Mouse (Mus musculus): ENCODE data around the gene Csrp1. TPM values are rescaled to one million over a fixed set of nuclear protein-coding genes. Genes with fewer than 3 reads are reported as not detected.

Csrp1 gene
- polyA plus RNA-seq (2016; fragmentation: Nextera tagmentation; extraction: Ambion mirVana), result 51.0 and 56.2 TPM in 2 replicates

GRCm38 (mm10) chr1:135719983-135720382 lies at the start of gene Csrp1:
Gene Csrp1 (plus strand): TSS chr1:135720061.
- no peak for DNase-seq (ENCODE audit: low spot score)
- Histone ChIP-seq H3K27me3 (ENCODE audit: insufficient read depth, poor library complexity, severe bottlenecking) (peaks cover 4% of the 10 kb centered on the region; the same call in 1 of the 2 replicates), H3K4me1 (replicated peaks) (0 out of 2 replicates have a peak, but pooled peaks cover 6% of the 10 kb centered on the region), H3K27ac (peak within 1 kb of the TSS; percentile 29; the same call in 1 of the 2 replicates), H3K9me3 (no peaks in the 10 kb centered on the region), H3K36me3 (no peaks in the 10 kb centered on the region), H3K4me3 (no peak within 1 kb of the TSS)
- whole genome bisulfite sequencing, result 69% methylated on average over 6 of the region's 6 CpGs

GRCm38 (mm10) chr1:135670397-135671130 lies 49.3 kb upstream of the Csrp1 start:
- H3K36me3 ChIP-seq, result no peaks in the 10 kb centered on the region
- no peaks in the 10 kb centered on the region for H3K27me3 ChIP-seq (ENCODE audit: insufficient read depth, poor library complexity, severe bottlenecking)
- H3K27ac ChIP-seq, result peak overlapping the region; percentile 82
- peaks cover 57% of the 10 kb centered on the region for H3K4me1 ChIP-seq (replicated peaks)
- DNase-seq (ENCODE audit: low spot score), result peak; percentile 85
- no peak overlapping the region for H3K4me3 ChIP-seq
- no peaks in the 10 kb centered on the region for H3K9me3 ChIP-seq
- WGBS, result 10% methylated on average over 13 of the region's 13 CpGs

GRCm38 (mm10) chr1:135671406-135671805 lies 48.5 kb upstream of the Csrp1 start:
- no peaks in the 10 kb centered on the region for H3K27me3 ChIP-seq (ENCODE audit: insufficient read depth, poor library complexity, severe bottlenecking)
- peaks cover 63% of the 10 kb centered on the region for H3K4me1 ChIP-seq (replicated peaks)
- no peak overlapping the region for H3K27ac ChIP-seq
- no peaks in the 10 kb centered on the region for H3K36me3 ChIP-seq
- no peaks in the 10 kb centered on the region for H3K9me3 ChIP-seq
- no peak for DNase-seq (ENCODE audit: low spot score)
- H3K4me3 ChIP-seq, result no peak overlapping the region
- 17% methylated on average over 1 of the region's 1 CpGs for WGBS

- Histone ChIP-seq H3K27ac (no peak overlapping the region), H3K4me1 (replicated peaks) (peaks cover 66% of the 10 kb centered on the region), H3K27me3 (ENCODE audit: insufficient read depth, poor library complexity, severe bottlenecking) (no peaks in the 10 kb centered on the region), H3K4me3 (no peak overlapping the region), H3K36me3 (no peaks in the 10 kb centered on the region), H3K9me3 (no peaks in the 10 kb centered on the region)
- DNase-seq (ENCODE audit: low spot score), result no peak
- WGBS, result 81% methylated on average over 8 of the region's 8 CpGs
These were observed 47.9 kb upstream of the Csrp1 start for GRCm38 (mm10) chr1:135671956-135672355.

- H3K4me1 ChIP-seq (replicated peaks), result peaks cover 66% of the 10 kb centered on the region
- 70% methylated on average over 4 of the region's 4 CpGs for WGBS
- DNase-seq (ENCODE audit: low spot score), result no peak
These were observed 47.5 kb upstream of the Csrp1 start for GRCm38 (mm10) chr1:135672374-135672773.

GRCm38 (mm10) chr1:135673423-135673822 lies 46.4 kb upstream of the Csrp1 start:
- Histone ChIP-seq H3K9me3 (no peaks in the 10 kb centered on the region), H3K4me3 (no peak overlapping the region), H3K4me1 (replicated peaks) (peaks cover 65% of the 10 kb centered on the region), H3K27ac (peak overlapping the region; percentile 47; the same call in 1 of the 2 replicates), H3K36me3 (no peaks in the 10 kb centered on the region), H3K27me3 (ENCODE audit: insufficient read depth, poor library complexity, severe bottlenecking) (no peaks in the 10 kb centered on the region)
- no peak for DNase-seq (ENCODE audit: low spot score)
- WGBS, result 77% methylated on average over 14 of the region's 14 CpGs

More at GRCm38 (mm10) chr1:135672374-135672773, 47.5 kb upstream of the Csrp1 start:
- peak overlapping the region; percentile 47 for H3K27ac ChIP-seq
- H3K36me3 ChIP-seq, result no peaks in the 10 kb centered on the region
- no peaks in the 10 kb centered on the region for H3K9me3 ChIP-seq
- H3K27me3 ChIP-seq (ENCODE audit: insufficient read depth, poor library complexity, severe bottlenecking), result no peaks in the 10 kb centered on the region
- H3K4me3 ChIP-seq, result no peak overlapping the region

- no peak overlapping the region for H3K4me3 ChIP-seq
- WGBS, result 22% methylated on average over 11 of the region's 11 CpGs
- no peaks in the 10 kb centered on the region for H3K36me3 ChIP-seq
- 0 out of 2 replicates have a peak overlapping the region, but pooled peaks have one; percentile 31 for H3K27ac ChIP-seq
- DNase-seq (ENCODE audit: low spot score), result no peak
- no peaks in the 10 kb centered on the region for H3K27me3 ChIP-seq (ENCODE audit: insufficient read depth, poor library complexity, severe bottlenecking)
- H3K4me1 ChIP-seq (replicated peaks), result peaks cover 47% of the 10 kb centered on the region
- no peaks in the 10 kb centered on the region for H3K9me3 ChIP-seq
These were observed 44.3 kb upstream of the Csrp1 start for GRCm38 (mm10) chr1:135675449-135676129.

GRCm38 (mm10) chr1:135676247-135676646 lies 43.6 kb upstream of the Csrp1 start:
- no peaks in the 10 kb centered on the region for H3K9me3 ChIP-seq
- H3K4me3 ChIP-seq, result no peak overlapping the region
- H3K27ac ChIP-seq, result 0 out of 2 replicates have a peak overlapping the region, but pooled peaks have one; percentile 57
- no peaks in the 10 kb centered on the region for H3K36me3 ChIP-seq
- H3K4me1 ChIP-seq (replicated peaks), result peaks cover 43% of the 10 kb centered on the region
- 0 out of 2 replicates have a peak, but pooled peaks cover 5% of the 10 kb centered on the region for H3K27me3 ChIP-seq (ENCODE audit: insufficient read depth, poor library complexity, severe bottlenecking)
- WGBS, result 89% methylated on average over 10 of the region's 10 CpGs
- no peak for DNase-seq (ENCODE audit: low spot score)

- H3K4me3 ChIP-seq, result no peak overlapping the region
- no peaks in the 10 kb centered on the region for H3K9me3 ChIP-seq
- H3K27ac ChIP-seq, result peak overlapping the region; percentile 57; the same call in 1 of the 2 replicates
- peaks cover 43% of the 10 kb centered on the region for H3K4me1 ChIP-seq (replicated peaks)
- WGBS, result 45% methylated on average over 8 of the region's 8 CpGs
- peak; percentile 34 for DNase-seq (ENCODE audit: low spot score)
- no peaks in the 10 kb centered on the region for H3K36me3 ChIP-seq
- H3K27me3 ChIP-seq (ENCODE audit: insufficient read depth, poor library complexity, severe bottlenecking), result 0 out of 2 replicates have a peak, but pooled peaks cover 6% of the 10 kb centered on the region
These were observed 42.8 kb upstream of the Csrp1 start for GRCm38 (mm10) chr1:135676938-135677682.

GRCm38 (mm10) chr1:135678145-135678544 lies 41.7 kb upstream of the Csrp1 start:
- no peak overlapping the region for H3K4me3 ChIP-seq
- WGBS, result 83% methylated on average over 6 of the region's 6 CpGs
- 0 out of 2 replicates have a peak, but pooled peaks cover 6% of the 10 kb centered on the region for H3K27me3 ChIP-seq (ENCODE audit: insufficient read depth, poor library complexity, severe bottlenecking)
- peaks cover 35% of the 10 kb centered on the region for H3K4me1 ChIP-seq (replicated peaks)
- H3K9me3 ChIP-seq, result no peaks in the 10 kb centered on the region
- no peaks in the 10 kb centered on the region for H3K36me3 ChIP-seq
- DNase-seq (ENCODE audit: low spot score), result no peak
- no peak overlapping the region; the same call in 1 of the 2 replicates for H3K27ac ChIP-seq

- Histone ChIP-seq H3K9me3 (no peaks in the 10 kb centered on the region), H3K4me1 (replicated peaks) (peaks cover 30% of the 10 kb centered on the region), H3K36me3 (no peaks in the 10 kb centered on the region), H3K27ac (peak overlapping the region; percentile 23), H3K27me3 (ENCODE audit: insufficient read depth, poor library complexity, severe bottlenecking) (peaks cover 23% of the 10 kb centered on the region), H3K4me3 (no peak overlapping the region)
- WGBS, result 86% methylated on average over 4 of the region's 4 CpGs
- no peak for DNase-seq (ENCODE audit: low spot score)
These were observed 39.1 kb upstream of the Csrp1 start for GRCm38 (mm10) chr1:135680716-135681115.

GRCm38 (mm10) chr1:135681122-135681521 lies 38.7 kb upstream of the Csrp1 start:
- H3K27me3 ChIP-seq (ENCODE audit: insufficient read depth, poor library complexity, severe bottlenecking), result peaks cover 27% of the 10 kb centered on the region
- H3K9me3 ChIP-seq, result no peaks in the 10 kb centered on the region
- no peak overlapping the region for H3K4me3 ChIP-seq
- H3K27ac ChIP-seq, result peak overlapping the region; percentile 23
- peaks cover 30% of the 10 kb centered on the region for H3K4me1 ChIP-seq (replicated peaks)
- no peaks in the 10 kb centered on the region for H3K36me3 ChIP-seq
- 81% methylated on average over 8 of the region's 8 CpGs for WGBS
- no peak for DNase-seq (ENCODE audit: low spot score)

Data from hindbrain, embryonic 10.5 days (tissue).